Mouse (Mus musculus) left cerebral cortex, postnatal 25 days (tissue): ENCODE measurements around the gene Gm19684. TPM values are rescaled to one million over a fixed set of nuclear protein-coding genes. Genes with fewer than 3 reads are reported as not detected.
"Not testable (repeated sequence)": the region's sequence is repeated elsewhere in the genome, so short reads cannot be mapped to it uniquely, and the experiment has no call there.

Experiments used
- DNase-seq, 2 experiments: peaks; one replicate each; pipeline ENCODE4 v3.0.0; 2022; ENCODE audit warnings: low spot score in 2 of 2, mixed read lengths in 1 of 2
- intact Hi-C: fragments of 180-260 bp; cut with DNase I; formaldehyde crosslinking; loops from one replicate; pipeline ENCODE4 v1.15.1; 2025
- total RNA-seq, 2 experiments: library from RNA; stranded (reverse); gene quantifications; 2 replicates each; pipeline ENCODE4 v1.2.3; 2021

Gene Gm19684
- total RNA-seq, 2 experiments from 2014 or later = not detected

- DNase-seq, intact Hi-C loops: not testable (repeated sequence)
These were observed 7.7 kb downstream of the Gm19684 start, which contains the start of gene Gm7030 for GRCm38 (mm10) chr17:36128968-36129817. Gene Gm7030, minus strand, starts transcription at chr17:36129425.

DNA sequence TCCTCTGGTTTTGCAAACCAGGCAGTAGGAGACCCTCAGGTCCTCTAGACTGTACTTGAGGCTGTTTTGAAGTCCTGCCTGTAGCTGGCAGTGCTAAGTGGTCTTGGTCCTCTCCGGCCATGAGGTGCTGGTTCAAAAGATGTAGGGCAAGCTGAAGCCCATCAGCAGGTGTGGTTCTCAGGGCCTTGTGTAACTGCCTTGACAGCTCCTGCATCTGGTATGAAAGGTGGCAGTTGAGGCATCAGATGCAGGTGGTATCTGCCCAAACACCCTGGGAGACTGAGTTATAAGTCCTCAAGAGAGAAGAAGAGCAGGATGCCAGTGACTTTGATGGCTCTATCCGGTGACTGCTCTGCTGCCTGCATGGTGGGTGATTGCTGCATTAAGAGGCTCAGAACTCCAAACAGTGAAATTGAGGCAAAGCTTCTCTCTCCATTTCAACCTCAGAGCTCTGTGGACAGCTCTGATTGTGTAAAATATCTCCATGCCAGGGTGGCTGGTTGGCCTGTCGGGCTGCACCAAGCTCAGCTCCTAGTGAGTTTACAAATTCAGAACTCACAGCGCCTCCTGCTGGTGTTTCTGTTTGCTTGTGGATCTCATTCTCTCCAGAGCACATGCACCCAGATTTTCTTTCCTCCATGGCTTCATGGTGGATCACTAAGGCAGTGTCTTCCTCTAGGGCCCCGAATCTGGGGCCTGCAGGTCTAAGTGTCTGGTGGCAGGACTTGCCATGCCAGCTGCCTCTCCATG lies 10.2 kb downstream of the Gm19684 start:
- DNase-seq = no peak
- intact Hi-C loops = loop anchor here (10.0 kb wide), 1 partner anchor 67 kb away; no protein-coding TSS in a partner anchor

DNA sequence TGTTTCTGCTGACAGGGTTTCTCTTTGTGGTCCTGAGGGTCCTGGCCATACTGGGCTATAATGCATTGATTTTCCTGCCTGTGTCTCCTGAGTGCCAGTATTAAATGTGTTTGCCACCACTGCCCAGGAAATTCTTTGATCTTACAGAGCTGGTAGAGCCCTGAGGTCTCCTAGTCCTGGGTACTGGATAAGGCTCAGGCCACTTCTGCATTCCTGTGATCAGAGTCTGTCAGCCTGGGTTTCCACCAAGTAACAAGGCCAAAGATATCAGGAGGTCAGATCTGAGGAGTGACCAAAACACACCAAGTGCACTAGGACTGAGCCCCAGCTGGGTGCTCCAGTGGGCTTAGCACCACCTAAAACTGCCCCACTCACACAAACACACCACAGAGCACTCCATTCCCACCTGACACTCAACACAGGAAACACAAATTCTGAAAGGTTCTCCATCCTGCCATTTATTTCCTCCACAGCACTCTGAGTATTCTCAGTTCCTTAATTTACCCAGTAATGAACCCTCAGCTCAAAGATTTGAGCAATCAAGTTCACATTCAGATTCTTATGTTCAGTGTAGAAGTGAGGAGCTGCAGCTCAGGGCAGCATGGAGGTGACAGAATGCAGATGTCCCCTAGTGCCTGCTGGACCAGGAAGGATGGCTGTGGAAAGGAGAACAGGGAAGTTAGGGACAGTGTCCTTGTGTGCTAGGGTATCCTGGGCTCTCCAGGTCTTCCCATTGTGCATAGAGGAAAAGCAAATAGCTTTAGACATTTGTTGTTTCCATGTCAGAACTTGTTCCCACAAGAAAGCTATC lies 14.1 kb downstream of the Gm19684 start:
- not testable (repeated sequence) for DNase-seq
- intact Hi-C loops = loop anchor here (10.0 kb wide), 1 partner anchor 71 kb away; no protein-coding TSS in a partner anchor

GRCm38 (mm10) chr17:36136299-36136848 lies 14.9 kb downstream of the Gm19684 start:
- not testable (repeated sequence) for DNase-seq

DNA sequence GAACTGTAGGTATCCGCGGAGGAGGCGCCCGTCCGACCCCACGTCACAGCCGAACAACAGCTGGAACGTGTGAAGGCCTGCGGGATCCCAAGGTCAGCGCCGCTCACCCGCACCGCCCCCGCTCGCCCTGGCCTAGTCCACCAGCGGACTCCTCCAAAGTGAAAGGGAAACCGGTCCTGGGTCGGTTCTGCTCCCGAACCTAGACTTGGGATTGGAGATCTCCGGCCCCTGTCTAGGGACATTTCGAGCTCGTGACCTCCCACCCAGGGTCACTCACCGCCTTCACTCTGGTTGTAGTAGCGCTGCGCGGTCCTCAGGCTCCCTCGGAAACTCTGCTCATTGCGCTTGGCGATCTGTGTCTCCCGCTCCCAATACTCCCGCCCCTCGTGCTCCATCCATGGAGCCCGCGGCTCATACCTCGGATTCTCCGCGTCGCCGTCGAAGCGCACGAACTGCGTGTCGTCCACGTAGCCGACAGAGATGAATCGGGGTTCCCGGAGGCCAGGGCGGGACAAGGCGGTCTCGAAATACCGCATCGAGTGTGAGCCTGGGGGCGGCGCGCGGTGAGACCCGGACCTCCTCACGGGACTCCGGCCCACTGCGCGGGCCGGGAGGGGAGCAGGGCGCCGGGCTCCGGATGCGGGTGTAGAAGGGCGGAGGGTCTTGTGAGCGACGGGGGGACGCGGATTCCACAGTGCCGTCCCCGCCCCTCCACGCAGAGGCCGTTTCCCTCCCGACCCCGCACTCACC lies 23.8 kb downstream of the Gm19684 start:
- intact Hi-C loops = no loop called here
- no peak for DNase-seq

More at GRCm38 (mm10) chr17:36136299-36136848, 14.9 kb downstream of the Gm19684 start:
- intact Hi-C loops = loop anchor here (10.0 kb wide), 1 partner anchor 72 kb away; no protein-coding TSS in a partner anchor

- DNase-seq, intact Hi-C loops: not testable (repeated sequence)
These were observed 24.3 kb downstream of the Gm19684 start for GRCm38 (mm10) chr17:36145861-36146156.

GRCm38 (mm10) chr17:36146937-36147336 lies 25.5 kb downstream of the Gm19684 start:
- intact Hi-C loops, DNase-seq: not testable (repeated sequence)

DNA sequence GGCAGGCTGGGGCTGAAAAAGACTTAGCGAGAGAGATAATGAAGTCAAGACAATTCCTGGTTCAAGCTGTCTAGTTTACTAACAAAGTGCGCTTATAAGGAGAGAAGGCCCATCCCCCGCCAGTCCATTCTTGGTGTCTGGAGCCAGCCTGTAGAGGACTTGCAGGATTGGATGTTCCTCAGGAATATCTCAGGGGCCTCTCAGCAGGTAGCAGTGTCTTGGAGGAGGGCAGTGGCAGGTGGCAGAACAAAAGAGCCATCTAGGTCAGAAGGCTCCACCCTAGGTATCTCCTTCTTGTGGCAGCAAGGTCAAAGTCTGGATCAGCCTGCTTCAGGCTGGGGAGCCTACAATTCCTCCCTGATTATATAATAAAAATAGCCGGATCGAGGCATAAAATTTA lies 27.0 kb downstream of the Gm19684 start:
- intact Hi-C loops, DNase-seq: not testable (repeated sequence)

GRCm38 (mm10) chr17:36151200-36151599 lies 29.7 kb downstream of the Gm19684 start:
- DNase-seq, intact Hi-C loops: not testable (repeated sequence)

- intact Hi-C loops = no loop called here
- DNase-seq = no peak
These were observed 33.0 kb downstream of the Gm19684 start for GRCm38 (mm10) chr17:36154271-36155149.

DNA sequence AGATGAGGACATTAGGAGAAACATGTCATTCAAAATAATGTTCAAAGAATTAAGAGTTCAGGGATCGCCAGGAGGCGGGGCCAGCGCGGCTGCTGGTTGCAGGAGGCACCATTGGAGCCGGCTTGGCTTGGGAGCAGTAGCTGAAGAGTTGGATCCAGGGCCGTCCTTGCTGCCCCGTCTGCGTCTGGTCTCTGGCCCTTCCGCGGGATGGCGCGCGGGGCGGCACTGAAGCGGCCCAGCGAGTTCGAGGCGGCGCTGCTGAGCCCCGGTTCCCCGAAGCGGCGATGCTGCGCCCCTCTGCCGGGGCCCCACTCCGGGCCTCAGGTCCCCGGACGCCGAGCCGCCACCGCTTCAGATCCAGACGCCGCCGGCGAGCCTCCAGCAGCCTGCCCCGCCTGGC lies 36.3 kb downstream of the Gm19684 start:
- intact Hi-C loops, DNase-seq: not testable (repeated sequence)

GRCm38 (mm10) chr17:36158264-36158663 lies 36.8 kb downstream of the Gm19684 start:
- intact Hi-C loops, DNase-seq: not testable (repeated sequence)

DNA sequence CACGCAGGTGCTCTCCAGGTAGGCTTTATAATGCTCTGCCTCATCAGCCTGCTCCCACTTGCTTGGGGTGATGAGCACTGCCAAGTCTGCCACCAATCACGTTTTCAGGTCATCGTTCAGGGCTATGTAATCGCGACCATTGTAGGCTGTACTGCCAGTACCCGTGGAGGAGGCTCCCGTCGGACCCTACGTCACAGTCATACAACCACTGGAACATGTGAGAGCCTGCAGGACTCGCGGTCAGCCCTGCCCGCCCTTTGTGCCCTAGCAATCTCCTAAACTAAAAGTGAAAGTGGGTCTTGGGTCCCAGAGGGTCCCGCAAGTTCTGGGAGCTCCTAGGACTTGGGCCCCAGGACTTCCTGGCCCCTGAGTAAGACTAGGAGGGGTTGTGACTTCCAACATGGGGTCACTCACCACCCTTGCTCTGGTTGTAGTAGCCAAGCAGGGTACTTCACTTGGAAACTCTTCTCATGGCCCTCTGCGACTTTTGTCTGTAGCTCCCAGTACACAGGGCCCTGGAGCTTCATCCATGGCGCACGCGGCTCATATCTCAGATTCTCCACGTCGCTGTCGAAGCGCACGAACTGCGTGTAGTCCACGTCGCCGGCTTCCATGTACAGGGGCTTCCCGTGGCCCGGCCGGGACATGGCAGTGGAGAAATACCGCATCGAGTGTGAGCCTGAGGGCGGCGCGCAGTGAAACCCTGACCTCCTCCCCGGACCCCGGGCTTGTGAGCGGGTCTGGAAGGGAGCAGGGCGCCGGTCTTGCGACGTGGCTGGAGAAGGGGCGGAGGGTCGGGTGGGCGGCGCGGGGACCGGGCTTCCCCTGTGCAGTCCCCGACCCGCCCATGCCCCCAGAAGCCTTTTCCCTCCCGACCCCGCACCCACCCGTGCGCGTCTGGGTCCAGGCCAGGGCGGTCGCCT lies 39.9 kb downstream of the Gm19684 start:
- DNase-seq = no peak
- intact Hi-C loops = no loop called here

DNA sequence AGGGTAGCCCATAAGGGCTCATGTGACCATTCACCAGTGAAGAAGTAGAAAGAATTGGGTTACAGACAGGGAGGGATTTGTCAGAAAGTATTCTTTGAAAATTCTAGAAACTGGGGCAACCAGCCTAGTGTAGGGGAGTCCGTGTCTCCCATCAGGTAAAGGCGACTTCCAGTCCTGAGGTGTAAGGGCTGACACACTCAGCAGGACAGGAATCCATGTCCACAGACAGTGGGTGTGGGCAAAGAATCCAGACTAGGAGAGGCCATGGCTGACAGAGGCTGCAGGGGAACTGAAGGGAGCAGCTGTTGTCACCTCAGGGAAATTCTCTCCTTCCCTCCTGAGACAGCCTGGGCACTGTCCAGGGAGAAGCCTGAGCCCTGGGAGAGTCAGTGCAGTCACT lies 45.4 kb downstream of the Gm19684 start:
- intact Hi-C loops, DNase-seq: not testable (repeated sequence)

GRCm38 (mm10) chr17:36167306-36168038 lies 46.0 kb downstream of the Gm19684 start:
- intact Hi-C loops = no loop called here
- no peak for DNase-seq

DNA sequence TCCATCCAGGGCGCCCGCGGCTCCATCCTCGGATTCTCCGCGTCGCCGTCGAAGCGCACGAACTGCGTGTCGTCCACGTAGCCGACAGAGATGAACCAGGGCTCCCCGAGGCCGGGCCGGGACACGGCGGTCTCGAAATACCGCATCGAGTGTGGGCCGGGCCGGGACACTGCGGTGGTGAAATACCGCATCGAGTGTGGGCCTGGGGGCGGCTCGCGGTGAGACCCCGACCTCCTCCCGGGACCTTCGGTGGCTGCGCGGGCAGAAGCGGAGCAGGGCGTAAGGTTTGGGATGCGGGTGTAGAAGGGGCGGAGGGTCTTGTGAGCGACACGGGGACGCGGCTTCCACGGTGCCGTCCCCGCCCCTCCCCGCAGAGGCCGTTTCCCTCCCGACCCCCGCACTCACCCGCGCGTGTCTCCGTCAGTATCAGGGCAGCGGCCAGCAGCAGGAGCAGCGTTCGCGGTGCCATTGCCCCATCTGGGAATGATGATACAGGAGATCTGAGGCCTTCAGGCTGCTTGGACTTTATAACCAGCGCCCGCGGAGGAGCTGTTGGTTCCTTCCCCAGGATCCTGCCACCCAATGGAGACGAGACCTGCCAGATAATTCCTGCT lies 46.7 kb downstream of the Gm19684 start, which contains the start of gene Gm8909:
TSS of gene Gm8909 (minus strand) at position 499 of the 614 bp plus-strand sequence.
- intact Hi-C loops = no loop called here
- no peak for DNase-seq
